Mouse (Mus musculus) CH12F3 (cell line): ENCODE measurements around the gene Htra1.

Experiments
- in situ Hi-C: fragments of 300-500 bp; cut with MboI; formaldehyde crosslinking; loops from 2 replicates; pipeline ENCODE4 v1.14.3; 2020; ENCODE audit warnings: low sequenced_read_pairs

The Htra1 gene

DNA sequence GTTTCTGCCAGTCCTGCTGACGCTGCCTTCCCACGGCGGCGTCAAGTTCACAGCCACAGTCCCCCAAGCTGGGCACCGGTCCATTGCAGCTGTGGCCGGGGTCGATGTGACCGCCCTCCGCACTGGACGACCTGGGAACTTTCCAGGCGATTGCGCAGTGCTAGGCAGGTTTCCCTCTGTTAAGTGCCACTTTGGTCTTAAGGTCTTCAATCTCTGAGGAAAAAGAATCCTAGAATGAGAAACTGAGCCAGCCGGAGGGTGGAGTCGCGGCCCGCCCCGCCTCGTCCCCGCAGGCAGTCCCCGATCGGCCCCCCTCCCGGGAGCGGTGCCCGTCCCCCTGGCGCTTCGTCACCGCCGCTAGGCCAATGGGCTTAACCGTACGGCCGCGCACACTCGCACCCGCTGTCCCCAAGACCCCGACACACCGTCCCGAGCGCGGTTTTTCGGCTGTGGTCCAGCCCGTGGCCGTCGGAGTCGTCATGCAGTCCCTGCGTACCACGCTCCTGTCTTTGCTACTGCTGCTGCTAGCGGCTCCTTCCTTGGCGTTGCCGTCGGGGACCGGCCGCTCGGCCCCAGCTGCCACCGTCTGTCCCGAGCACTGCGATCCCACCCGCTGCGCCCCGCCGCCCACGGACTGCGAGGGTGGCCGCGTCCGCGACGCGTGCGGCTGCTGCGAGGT, at the start of gene Htra1:
Gene Htra1 (plus strand): TSS at position 319 of the 679 bp plus-strand sequence.
- in situ Hi-C loops, result no loop called here

DNA sequence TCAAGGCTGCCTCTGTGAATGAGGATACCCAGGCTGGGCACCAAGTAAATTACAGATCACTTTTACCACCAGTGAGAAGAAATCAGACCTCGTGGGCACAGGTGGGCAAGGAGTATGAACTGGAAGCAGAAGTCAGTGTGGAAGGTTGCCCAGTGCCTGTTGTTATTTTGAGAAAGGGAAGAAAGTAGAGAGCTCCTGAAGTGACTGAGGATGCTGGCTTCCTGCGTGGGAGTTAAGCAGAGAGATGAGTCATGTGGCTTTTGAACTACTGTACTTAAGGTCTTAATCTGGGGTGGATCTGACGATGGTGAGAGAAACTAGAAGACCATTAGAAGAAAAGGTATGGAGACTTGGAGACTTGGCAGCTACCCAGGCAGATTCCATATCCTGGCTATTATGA, 49.7 kb upstream of the Htra1 start:
- in situ Hi-C loops, result no loop called here

DNA sequence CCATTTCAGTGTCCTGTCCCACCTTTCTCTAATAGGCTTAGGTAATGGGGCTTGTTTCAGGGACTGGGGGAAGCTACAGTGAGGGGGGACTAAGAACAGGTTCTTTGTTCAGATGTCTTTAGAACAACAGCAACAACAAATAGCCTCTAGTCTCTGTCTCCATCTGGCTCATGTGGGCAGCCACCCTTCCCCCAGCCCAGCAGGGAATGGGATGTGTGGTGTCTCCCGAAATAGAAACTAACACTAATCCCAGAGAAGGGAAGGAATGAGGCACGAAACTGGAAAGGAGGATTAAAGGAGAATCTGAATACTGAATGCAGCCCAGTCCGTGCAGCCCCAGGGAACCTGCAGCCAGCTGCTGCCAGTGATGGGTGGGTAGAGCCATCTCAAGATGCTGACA, 48.0 kb upstream of the Htra1 start:
- in situ Hi-C loops, result no loop called here

DNA sequence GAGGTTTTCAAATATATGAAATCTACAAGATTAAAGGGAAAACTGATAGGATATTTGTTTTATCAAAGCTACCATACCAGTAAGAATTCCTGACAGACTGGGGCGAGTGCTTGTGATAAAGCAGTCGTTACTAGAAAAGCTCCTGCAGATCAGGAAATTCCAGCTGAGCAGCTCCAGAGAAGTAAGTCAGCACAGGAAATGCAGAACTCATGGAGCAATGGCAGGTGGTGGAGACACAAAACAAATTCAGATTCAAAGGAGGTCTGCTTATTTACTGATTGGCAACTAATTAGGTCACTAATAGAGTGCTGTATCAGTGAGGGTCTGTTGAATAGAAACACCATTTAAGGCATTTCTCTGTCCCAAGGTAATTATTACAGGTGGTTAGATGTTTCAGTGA, 45.0 kb upstream of the Htra1 start:
- in situ Hi-C loops, result no loop called here

DNA sequence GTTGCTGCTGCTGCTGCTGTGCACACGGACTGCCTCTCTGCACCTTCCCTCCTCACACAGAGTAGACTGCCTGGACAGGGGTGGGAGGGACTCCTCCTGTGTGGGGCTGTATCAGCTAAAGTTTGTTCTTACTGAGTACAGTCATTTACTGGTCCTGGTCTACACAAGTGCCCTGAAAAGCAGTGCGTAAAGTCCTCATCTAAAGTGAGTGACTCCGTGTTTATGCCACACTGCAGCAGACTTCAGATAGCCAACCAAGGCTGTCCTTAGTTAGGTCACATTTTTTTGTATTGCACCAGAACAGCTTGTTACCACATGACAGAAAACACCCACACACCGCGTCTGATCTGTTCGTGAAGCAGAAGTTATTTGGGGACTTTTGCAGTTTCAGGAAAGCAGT, 42.9 kb upstream of the Htra1 start:
- in situ Hi-C loops, result no loop called here

DNA sequence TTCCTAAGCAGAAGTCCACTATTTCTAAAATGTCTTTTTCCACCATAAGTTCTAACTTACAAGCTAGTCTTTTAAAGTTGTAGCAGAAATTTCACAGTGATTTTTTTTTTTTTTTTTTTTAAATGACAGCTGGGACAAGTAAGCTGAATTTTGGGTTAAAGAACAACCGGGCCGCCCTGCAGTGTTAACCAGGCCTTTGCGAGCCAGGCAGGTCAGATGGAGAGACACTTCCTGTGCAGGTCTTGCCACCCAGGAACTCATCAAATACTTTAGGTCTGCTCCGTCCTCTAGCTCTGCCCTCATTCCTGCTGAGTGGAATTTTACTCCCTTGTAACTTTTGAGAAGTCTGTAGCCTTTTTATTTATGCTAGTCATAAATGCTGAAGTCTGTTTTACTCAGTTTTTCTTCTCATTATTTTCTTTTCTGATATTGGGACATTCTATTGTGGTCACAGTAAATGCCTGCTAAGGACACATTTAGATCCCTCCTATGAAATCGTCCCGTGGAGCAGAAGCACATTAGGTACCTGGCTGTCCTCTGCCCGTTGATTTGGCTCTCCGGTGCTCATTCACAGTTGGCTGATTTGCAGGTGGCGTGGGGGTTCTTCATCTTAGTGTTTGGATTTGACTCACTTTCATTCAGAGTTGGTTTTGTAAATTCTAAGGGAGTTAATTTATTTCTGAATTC, 40.8 kb upstream of the Htra1 start:
- in situ Hi-C loops, result no loop called here

DNA sequence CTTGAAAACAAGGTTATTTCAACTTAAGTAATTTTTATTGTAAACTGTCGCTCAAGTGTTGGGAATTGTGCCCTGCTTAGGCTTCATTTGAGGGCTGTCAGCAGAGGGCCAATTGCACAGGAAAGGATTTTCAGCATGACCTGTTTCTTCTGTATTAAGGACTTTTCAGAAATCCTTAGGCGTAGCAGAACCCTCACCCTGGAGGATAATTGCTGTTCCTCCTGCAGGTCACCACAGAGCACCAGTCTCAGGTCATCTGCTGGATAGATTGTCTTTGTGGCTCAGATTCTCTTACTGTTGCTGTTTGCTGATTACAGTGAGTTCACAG, 40.3 kb upstream of the Htra1 start:
- in situ Hi-C loops, result no loop called here

DNA sequence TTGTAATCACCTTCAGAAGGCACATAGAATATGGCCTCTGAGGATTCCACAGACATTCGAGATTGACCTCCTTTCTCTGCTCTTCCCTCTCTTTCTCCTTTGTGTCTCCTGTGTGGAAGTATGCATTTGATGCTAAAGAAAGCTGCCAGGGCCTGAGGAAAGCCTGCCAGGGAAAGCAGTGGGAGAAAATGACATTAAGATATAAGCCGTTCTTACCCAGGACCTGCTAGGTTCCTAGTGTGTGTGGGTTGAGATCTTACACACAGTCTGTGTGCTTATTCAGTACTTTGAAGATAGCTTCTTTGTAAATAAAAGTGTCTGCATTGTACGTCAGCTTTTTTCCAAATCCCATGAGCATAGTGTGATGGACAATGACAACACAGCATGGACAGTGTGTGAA, 39.8 kb upstream of the Htra1 start:
- in situ Hi-C loops, result no loop called here

DNA sequence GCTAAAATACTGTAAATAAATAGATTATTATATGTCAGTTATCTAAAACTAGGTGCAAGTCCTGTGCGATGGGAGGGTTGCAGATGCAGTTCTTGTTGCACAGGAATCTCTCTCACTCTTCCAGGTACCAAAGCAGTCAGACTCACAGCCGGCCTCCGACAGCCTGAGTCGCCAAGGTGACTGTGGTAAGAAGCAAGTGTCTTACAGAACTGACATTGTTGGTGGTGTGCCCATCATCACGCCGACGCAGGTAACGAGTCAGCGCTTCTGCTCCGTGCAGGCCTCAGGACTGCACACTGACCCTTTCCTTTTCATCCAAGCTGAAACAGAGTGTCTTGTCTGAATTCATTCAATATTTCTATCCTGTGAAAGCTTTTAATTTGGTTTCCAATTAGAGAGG, 38.7 kb upstream of the Htra1 start:
- in situ Hi-C loops, result no loop called here

DNA sequence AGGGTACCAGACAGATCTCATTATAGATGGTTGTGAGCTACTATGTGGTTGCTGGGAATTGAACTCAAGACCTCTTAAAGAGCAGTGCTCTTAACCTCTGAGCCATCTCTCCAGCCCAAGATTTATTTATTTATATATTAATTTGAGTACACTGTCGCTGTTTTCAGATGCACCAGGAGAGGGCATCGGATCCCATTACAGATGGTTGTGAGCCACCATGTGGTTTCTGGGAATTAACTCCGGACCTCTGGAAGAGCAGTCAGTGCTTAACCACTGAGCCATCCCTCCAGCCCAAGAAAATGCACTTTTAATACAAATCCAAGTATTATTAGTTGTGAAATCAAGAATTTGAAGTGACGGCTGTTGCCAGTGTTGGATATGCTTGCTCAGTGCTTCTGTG, 37.5 kb upstream of the Htra1 start:
- in situ Hi-C loops, result no loop called here

DNA sequence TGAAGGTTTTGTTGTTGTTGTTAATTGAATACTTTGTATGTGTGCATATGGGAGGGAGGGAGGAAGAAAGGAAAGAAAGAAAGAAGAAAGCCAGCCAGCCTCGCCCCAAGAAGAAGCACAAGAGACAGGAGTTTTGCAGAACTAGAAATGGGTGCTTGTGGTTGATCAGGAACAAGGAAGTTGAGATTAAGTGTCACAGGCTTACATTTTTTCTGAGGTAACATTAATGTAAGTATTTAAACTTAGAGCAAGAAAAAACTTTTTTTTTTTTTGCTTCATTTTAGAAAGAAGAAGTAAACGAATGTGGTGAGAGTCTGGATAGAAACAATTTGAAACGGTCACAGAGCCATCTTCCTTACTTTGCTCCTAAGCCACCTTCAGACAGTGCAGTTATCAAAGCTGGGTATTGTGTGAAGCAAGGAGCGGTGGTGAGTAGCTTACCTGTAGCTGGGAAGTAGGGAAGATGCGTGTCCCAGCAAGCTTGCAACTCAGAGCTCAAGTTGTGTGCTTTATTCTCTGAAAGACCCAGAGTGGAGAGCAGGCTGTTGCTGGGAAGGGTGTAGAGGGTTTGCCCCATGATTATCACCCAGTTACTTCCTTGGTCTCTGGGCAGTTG, 35.6 kb upstream of the Htra1 start:
- in situ Hi-C loops, result no loop called here

DNA sequence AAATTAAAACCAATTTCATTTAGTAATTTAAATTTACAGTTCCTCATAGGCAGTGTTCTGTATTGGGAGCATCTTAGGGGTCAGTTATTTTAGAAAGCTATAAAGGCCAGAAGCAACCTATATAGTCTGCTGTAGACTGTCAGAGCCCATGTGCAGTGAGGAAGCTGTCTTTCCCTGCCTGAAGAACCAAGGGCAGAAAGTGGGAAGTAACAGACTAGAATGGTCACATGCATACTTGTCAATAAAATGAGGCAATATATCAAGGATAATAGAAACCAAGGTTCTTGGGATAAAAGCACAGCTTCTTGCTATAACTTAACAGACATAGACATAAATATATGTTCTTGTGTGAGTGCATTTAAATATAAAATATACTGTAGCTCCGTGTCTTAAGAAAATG, 33.0 kb upstream of the Htra1 start:
- in situ Hi-C loops, result no loop called here

DNA sequence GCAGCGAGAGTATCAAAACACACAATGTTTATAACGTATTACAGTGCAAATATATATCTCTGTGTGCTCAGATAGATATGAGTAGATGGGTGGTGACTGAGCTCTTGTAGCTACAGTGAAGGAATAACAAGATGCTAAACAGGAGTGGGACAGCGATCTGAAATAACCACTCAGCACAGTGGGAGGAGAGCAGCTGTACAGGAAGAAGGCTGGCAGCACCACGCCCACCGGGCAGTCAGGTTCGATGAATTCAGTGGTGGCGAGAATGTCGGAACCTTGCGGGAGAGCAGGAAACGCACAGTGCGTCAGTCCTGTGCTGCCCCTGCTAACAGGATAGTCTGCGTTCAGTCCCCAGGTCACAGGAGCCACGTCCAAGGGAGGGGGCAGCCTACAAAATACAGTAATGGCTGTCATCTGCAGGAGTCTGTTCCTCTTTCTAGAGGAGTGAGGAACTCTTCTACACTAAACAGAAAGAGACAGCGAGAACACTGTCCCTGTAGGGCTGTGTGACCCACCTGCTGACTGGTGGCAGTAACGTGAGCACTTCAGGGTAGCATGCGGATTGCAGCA, 32.3 kb upstream of the Htra1 start:
- in situ Hi-C loops, result no loop called here

DNA sequence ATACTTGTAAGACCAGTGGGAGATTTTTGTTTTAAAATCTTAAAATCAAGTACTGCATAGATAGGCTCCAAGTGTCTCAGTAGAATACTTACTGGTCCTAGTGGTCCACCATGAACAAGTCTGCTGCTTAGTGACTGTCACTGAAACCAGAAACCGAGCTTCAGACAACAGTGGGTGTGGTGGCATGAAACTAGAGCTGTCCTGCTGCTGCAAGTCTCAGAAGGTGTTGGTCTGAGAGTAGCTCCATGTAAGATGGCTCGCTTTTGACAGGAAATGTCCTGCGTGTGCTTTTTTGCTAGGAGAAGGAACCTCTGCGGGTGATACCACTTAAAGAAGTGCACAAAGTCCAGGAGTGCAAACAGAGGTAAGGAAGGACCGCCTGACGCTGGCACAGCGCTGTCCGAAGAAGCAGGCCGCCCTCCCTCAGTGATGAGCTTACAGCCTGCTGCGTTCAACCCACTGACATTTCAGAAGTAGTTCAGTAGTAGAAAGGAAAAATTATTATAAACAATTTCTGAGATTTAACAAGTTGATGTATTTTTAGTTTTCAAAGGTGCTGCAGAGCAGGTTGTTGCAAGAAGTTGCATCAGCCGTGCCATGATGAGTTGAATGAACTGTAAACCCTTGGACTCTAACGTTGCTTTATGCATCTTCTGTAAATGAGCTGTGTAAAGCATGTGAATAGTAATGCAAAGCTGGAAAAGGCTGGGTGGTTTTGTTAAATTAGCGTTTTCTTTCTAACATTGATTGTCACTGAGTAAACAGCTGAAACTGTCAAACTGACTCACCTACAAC, 31.1 kb upstream of the Htra1 start:
- in situ Hi-C loops, result no loop called here

DNA sequence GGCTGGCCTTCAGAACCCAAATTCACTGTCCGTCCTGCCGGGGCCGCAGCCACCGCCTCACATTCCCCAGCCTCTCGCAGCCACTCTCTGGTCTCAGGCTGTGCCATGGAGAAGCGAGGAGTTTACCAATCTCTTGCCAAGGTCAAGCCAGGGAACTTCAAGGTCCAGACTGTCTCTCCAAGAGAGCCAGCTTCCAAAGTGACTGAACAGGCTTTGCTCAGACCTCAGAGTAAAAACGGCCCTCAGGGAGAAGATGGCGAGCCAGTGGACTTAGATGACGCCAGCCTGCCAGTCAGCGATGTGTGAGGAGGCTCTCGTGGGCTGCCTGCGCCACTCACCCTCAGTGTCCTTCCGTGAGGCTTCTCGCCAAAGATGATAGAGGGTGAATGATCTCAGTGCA, 25.1 kb upstream of the Htra1 start:
- in situ Hi-C loops, result loop anchor here (10.0 kb wide), 1 partner anchor 146 kb away; no protein-coding TSS in a partner anchor

DNA sequence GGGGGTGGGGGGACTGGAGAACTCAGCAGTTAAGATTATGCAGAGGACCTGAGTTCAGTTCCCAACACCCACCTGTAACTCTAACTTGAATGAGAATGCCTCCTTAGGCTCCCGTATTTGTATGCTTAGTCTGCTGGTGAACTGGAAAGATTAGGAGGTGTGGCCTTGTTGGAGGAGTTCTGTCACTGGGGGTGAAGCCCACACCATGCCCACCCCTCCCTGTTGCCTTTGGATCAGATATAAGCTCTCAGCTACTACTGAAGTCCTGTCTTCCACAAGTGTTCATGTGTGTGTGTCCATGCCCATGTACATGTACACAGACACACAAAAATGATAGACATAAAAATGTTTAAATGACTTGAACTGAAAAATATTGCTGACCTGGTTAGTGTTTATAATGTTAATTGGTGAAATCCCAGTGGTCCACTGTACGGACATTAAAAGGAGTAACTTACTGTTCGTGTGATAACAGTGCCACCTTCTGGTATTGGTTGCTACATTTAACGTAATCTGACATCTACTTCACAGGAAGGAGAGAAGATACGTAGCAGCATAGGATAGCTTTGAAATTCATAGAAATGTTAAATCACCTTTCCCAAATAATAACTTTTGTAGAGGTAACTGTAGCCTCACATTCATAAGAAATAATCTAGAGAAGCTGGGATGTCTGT, 21.1 kb upstream of the Htra1 start:
- in situ Hi-C loops, result loop anchor here (10.0 kb wide), 1 partner anchor 150 kb away; no protein-coding TSS in a partner anchor

DNA sequence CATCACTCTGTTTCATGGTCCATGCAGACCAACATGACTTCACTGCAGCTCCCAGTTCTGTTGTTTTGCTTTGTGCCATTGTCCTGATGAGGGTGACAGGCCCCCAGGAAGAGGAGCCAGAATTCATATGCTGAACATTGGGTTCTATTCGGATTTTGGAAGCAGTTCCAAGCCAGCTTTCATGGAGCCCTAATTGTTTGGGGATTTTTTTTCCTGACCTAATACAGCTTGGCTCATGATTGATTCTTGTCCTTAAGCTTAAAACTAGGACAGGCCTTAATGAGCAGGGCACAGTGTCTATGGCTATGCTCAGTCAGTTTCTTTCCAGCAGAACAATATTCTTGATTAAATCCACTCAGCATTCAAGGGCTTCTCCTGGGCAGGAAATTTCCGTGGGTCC, 17.7 kb upstream of the Htra1 start:
- in situ Hi-C loops, result loop anchor here (10.0 kb wide), 1 partner anchor 153 kb away; no protein-coding TSS in a partner anchor

DNA sequence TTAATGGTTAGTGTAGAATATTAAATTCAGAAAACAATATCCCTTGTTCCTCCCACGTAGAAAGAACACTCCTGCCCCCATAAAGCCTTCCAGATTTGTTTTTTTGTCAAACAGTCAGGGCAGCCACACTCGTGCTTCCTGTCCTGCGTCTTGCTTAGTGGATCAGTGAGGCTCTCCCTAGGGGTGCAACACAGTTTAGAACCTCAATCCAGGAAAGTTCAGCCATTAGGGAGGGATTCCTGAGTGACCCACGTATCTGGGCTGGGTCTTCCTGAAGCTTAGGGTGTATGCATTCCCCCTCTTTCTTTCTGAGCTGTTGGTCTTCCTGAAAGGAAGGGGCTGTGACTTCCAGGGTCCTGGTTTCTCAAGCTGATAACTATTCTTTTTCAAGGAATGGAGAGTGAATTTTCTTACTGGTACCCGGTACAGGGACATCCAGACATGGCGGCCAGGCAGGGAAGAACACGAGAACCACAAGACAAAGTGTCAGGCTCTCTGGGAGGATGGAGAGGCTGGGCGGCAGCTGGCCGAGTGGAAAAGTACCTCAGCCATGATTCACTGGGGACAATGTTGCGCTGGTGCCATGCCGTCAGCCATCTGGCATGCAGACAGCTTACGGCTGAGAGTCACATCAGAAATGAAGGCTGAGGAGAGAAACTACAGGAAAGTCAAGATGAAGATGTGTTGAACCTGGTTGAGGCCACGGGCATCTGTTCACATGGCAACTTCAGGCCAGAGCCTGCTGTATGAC, 12.8 kb upstream of the Htra1 start:
- in situ Hi-C loops, result no loop called here

DNA sequence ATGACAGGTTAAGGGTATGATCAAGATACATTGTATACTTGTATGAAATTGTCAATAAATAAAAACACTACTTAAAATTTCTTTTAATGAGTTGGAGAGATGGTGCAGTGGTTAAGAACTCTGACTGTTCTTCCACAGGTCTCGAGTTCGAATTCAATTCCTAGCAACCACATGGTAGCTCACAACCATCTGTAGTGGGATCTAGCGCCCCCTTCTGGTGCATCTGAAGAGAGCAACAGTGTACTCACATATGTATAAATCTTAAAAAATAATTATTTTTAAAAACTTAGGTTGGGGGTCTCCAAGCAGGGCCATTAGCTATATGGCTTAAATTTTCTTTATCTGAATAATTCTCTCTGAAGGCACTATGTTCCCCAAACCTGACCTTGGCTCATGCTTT, 5.5 kb upstream of the Htra1 start:
- in situ Hi-C loops, result no loop called here

DNA sequence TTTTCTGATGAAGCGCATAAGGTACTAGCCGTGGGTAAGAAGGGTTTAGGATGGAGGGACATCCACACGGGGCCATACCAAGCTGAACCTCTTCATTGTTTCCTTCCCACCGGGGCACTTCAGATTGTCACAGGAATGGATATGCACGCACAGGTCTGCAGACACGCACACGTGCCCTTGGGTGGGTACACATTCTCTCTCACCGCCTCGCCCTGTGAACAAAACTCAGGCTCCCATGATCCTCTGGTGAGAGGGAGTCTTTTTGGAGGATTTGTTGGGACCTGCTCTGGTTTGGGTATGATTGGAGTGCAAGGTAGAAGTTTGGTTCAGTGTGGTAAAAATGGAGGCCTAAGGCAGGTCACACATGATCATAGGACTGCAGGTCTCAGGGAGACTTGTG, 3.0 kb upstream of the Htra1 start:
- in situ Hi-C loops, result no loop called here
